Mouse (Mus musculus): ENCODE results near the gene Tsga13. TPM values are rescaled to one million over a fixed set of nuclear protein-coding genes. Genes with fewer than 3 reads are reported as not detected.

Tsga13 gene
- polyA plus RNA-seq (2014; fragmentation: Nextera tagmentation; extraction: Ambion mirVana): not detected in 2 replicates

- no peaks in the 10 kb centered on the region for H3K9me3 ChIP-seq (replicated peaks; ENCODE audit: control insufficient read depth, low read length)
- no peaks in the 10 kb centered on the region for H3K4me1 ChIP-seq (ENCODE audit: control insufficient read depth, insufficient read depth, low read length)
- ATAC-seq (no peak), DNase-seq (ENCODE audit: low spot score) (no peak)
- H3K9ac ChIP-seq (ENCODE audit: low read length): no peak within 1 kb of the TSS
- WGBS: 92% methylated on average over 2 of the region's 2 CpGs
- H3K27ac ChIP-seq (ENCODE audit: low read depth, low read length): no peak within 1 kb of the TSS
- H3K4me3 ChIP-seq (ENCODE audit: low read depth, low read length): no peak within 1 kb of the TSS
- no peaks in the 10 kb centered on the region for H3K27me3 ChIP-seq (replicated peaks; ENCODE audit: control insufficient read depth, insufficient read depth, low read length)
- no peak within 1 kb of the TSS for H3K4me2 ChIP-seq (ENCODE audit: low read length)
- H3K36me3 ChIP-seq (ENCODE audit: control insufficient read depth, insufficient read depth, low read length): no peaks in the 10 kb centered on the region
These were observed at the start of gene Tsga13 for GRCm38 (mm10) chr6:30915473-30915872. Gene Tsga13 (minus strand): TSS chr6:30915573.

DNA sequence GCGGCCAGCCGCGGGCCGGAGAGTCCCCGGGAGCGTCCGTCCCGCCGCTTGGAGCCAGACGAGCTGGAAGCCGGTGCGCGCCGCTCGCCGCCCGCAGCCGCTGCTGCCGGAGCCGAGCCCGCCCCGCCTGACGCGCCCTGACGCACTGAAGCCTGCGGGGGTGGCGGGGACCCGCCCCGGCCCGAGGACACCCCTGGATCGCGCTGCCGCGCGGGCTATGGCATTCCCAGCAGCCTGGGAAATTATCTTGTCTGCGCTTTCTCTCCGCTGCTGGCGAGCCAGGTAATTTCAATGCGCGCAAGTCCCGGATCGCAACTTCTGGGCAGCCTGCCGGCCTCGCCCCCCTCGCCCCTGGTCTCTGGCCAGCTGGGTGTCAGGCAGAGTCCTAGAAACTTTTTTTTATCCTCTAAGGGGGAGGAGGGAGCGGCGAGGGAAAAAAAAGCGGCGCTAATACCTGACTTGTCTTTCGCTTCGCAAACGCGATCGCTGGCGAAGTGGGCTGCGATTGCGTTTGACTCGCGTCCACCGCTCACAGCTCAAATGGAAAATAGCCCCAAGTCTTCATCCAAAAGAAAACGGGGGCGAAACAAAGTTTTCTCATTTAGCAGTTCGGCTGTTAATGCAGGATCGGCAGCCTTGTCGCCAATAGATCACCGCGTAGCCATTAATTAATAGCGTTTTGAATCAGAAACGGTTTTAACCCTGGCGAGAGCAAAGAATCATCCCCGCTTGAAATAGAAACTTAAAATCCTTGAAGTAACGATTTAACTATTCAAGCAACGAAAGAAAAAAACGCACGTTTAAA lies 43.6 kb upstream of the Tsga13 start, which contains the start of gene Klf14:
Gene Klf14 (minus strand): TSS at position 343 of the 805 bp plus-strand sequence.
- Histone ChIP-seq H3K4me3 (ENCODE audit: low read depth, low read length) (peak within 1 kb of the TSS; percentile 41), H3K9ac (ENCODE audit: low read length) (peak within 1 kb of the TSS; percentile 32; the same call in 1 of the 2 replicates), H3K9me3 (replicated peaks; ENCODE audit: control insufficient read depth, low read length) (peaks cover 21% of the 10 kb centered on the region), H3K4me1 (ENCODE audit: control insufficient read depth, insufficient read depth, low read length) (no peaks in the 10 kb centered on the region), H3K4me2 (ENCODE audit: low read length) (peak within 1 kb of the TSS; percentile 73), H3K27ac (ENCODE audit: low read depth, low read length) (no peak within 1 kb of the TSS), H3K27me3 (replicated peaks; ENCODE audit: control insufficient read depth, insufficient read depth, low read length) (peaks cover 69% of the 10 kb centered on the region), H3K36me3 (ENCODE audit: control insufficient read depth, insufficient read depth, low read length) (no peaks in the 10 kb centered on the region)
- ATAC-seq: peak; percentile 52; the same call in 1 of the 2 replicates
- DNase-seq (ENCODE audit: low spot score): peak; percentile 54
- under 1% methylated on average over 69 of the region's 75 CpGs for WGBS

DNA sequence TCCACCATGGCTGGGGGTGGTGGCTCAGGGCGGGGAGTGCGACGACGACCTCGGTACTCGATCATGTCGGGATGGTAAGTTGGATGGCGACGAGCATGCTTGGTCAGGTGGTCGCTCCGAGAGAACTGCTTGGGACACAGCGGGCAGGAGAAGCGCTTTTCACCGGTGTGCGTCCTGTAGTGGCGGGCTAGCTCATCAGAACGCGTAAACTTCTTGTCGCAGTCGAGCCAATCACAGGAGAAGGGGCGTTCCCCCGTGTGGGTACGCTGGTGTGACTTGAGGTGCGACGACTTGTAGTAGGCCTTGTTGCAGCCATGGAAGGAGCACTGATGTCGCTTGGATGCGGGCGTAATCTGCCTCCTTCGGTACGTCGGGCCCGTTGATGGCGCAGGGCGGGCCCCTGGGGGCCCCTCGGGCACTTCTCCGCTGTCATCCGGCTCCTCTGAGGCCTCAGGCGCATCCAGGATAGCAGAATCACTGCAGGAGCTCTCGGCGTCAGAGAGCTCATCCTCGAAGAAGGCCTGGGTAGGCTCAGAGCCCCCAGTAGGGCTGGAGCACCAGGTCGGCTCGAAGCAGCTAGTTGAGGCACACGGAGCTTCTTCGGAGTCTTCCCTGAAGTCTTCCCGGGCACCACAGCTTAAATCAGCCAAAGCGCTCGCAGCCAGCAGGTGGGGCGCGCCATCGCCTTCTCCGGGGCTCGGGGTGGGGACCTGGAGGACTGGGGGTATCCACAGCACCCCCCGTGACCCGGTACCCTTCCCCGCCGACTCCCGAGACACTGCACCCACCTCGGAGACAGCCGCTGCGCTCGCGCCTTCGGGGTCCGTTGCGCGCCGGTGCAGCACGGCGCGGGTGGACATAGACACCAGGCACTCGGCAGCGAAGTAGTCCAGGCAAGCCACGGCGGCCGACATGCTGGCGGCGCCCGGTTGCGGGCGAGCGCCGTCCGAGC lies 42.7 kb upstream of the Tsga13 start:
- Histone ChIP-seq H3K27me3 (replicated peaks; ENCODE audit: control insufficient read depth, insufficient read depth, low read length) (peaks cover 62% of the 10 kb centered on the region), H3K4me1 (ENCODE audit: control insufficient read depth, insufficient read depth, low read length) (no peaks in the 10 kb centered on the region), H3K27ac (ENCODE audit: low read depth, low read length) (no peak overlapping the region), H3K9ac (ENCODE audit: low read length) (peak overlapping the region; percentile 32; the same call in 1 of the 2 replicates), H3K36me3 (ENCODE audit: control insufficient read depth, insufficient read depth, low read length) (no peaks in the 10 kb centered on the region), H3K4me3 (ENCODE audit: low read depth, low read length) (peak overlapping the region; percentile 41), H3K4me2 (ENCODE audit: low read length) (peak overlapping the region; percentile 73), H3K9me3 (replicated peaks; ENCODE audit: control insufficient read depth, low read length) (peaks cover 21% of the 10 kb centered on the region)
- ATAC-seq (no peak), DNase-seq (ENCODE audit: low spot score) (peak; percentile 51)
- 1% methylated on average over 84 of the region's 84 CpGs for WGBS

DNA sequence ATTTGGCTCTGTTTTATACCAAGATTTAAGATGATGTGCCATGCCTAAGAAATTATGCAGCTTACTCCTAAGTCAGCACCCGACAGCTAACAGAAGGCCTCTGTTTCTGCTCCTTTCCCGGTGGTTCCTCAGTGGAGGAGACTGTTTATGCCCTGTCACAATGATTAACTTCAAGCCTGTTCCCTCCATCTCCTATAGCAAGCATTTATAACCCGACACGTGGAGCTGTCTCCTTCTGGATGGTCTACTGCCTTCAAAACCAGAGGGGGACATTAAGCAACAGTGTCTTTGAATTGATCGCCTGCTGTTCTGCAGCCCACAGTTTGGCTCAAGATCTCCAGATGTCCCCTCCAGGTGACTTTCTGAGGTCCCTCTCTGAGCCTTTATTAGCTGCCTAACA lies 23.9 kb upstream of the Tsga13 start:
- no peaks in the 10 kb centered on the region for H3K9me3 ChIP-seq (replicated peaks; ENCODE audit: control insufficient read depth, low read length)
- H3K4me1 ChIP-seq (ENCODE audit: control insufficient read depth, insufficient read depth, low read length): no peaks in the 10 kb centered on the region
- no peaks in the 10 kb centered on the region for H3K27me3 ChIP-seq (replicated peaks; ENCODE audit: control insufficient read depth, insufficient read depth, low read length)
- H3K4me2 ChIP-seq (ENCODE audit: low read length): no peak overlapping the region
- H3K27ac ChIP-seq (ENCODE audit: low read depth, low read length): no peak overlapping the region
- no peak overlapping the region for H3K4me3 ChIP-seq (ENCODE audit: low read depth, low read length)
- DNase-seq (ENCODE audit: low spot score): no peak
- no peak overlapping the region for H3K9ac ChIP-seq (ENCODE audit: low read length)
- ATAC-seq: no peak
- no peaks in the 10 kb centered on the region for H3K36me3 ChIP-seq (ENCODE audit: control insufficient read depth, insufficient read depth, low read length)
- WGBS: 88% methylated on average over 5 of the region's 5 CpGs

- Histone ChIP-seq H3K9ac (ENCODE audit: low read length) (no peak overlapping the region), H3K27me3 (replicated peaks; ENCODE audit: control insufficient read depth, insufficient read depth, low read length) (no peaks in the 10 kb centered on the region), H3K4me2 (ENCODE audit: low read length) (no peak overlapping the region), H3K36me3 (ENCODE audit: control insufficient read depth, insufficient read depth, low read length) (no peaks in the 10 kb centered on the region), H3K27ac (ENCODE audit: low read depth, low read length) (no peak overlapping the region), H3K4me1 (ENCODE audit: control insufficient read depth, insufficient read depth, low read length) (no peaks in the 10 kb centered on the region), H3K9me3 (replicated peaks; ENCODE audit: control insufficient read depth, low read length) (no peaks in the 10 kb centered on the region), H3K4me3 (ENCODE audit: low read depth, low read length) (no peak overlapping the region)
- ATAC-seq (no peak), DNase-seq (ENCODE audit: low spot score) (peak; percentile 30)
- WGBS: 48% methylated on average over 2 of the region's 2 CpGs
These were observed 7.4 kb upstream of the Tsga13 start for GRCm38 (mm10) chr6:30922821-30923220.

GRCm38 (mm10) chr6:30921826-30922225 lies 6.5 kb upstream of the Tsga13 start:
- Histone ChIP-seq H3K9ac (ENCODE audit: low read length) (no peak overlapping the region), H3K27ac (ENCODE audit: low read depth, low read length) (no peak overlapping the region), H3K36me3 (ENCODE audit: control insufficient read depth, insufficient read depth, low read length) (no peaks in the 10 kb centered on the region), H3K4me2 (ENCODE audit: low read length) (peak overlapping the region; percentile 43; the same call in 1 of the 2 replicates), H3K9me3 (replicated peaks; ENCODE audit: control insufficient read depth, low read length) (no peaks in the 10 kb centered on the region), H3K4me1 (ENCODE audit: control insufficient read depth, insufficient read depth, low read length) (no peaks in the 10 kb centered on the region), H3K27me3 (replicated peaks; ENCODE audit: control insufficient read depth, insufficient read depth, low read length) (no peaks in the 10 kb centered on the region), H3K4me3 (ENCODE audit: low read depth, low read length) (no peak overlapping the region)
- WGBS: 64% methylated on average over 10 of the region's 11 CpGs
- no peak for ATAC-seq
- no peak for DNase-seq (ENCODE audit: low spot score)

- Histone ChIP-seq H3K9me3 (replicated peaks; ENCODE audit: control insufficient read depth, low read length) (no peaks in the 10 kb centered on the region), H3K4me2 (ENCODE audit: low read length) (peak overlapping the region; percentile 43), H3K4me3 (ENCODE audit: low read depth, low read length) (peak overlapping the region; percentile 7), H3K9ac (ENCODE audit: low read length) (peak overlapping the region; percentile 29; the same call in 1 of the 2 replicates), H3K27me3 (replicated peaks; ENCODE audit: control insufficient read depth, insufficient read depth, low read length) (no peaks in the 10 kb centered on the region), H3K4me1 (ENCODE audit: control insufficient read depth, insufficient read depth, low read length) (no peaks in the 10 kb centered on the region), H3K27ac (ENCODE audit: low read depth, low read length) (no peak overlapping the region), H3K36me3 (ENCODE audit: control insufficient read depth, insufficient read depth, low read length) (no peaks in the 10 kb centered on the region)
- ATAC-seq: peak; percentile 68; the same call in 1 of the 2 replicates
- peak; percentile 80 for DNase-seq (ENCODE audit: low spot score)
- 36% methylated on average over 21 of the region's 21 CpGs for WGBS
These were observed 5.7 kb upstream of the Tsga13 start for GRCm38 (mm10) chr6:30920834-30921675.

GRCm38 (mm10) chr6:30907970-30908369 lies 7.4 kb downstream of the Tsga13 start:
- DNase-seq (ENCODE audit: low spot score): no peak
- H3K36me3 ChIP-seq (ENCODE audit: control insufficient read depth, insufficient read depth, low read length): no peaks in the 10 kb centered on the region
- 34% methylated on average over 3 of the region's 3 CpGs for WGBS
- ATAC-seq: no peak
- no peaks in the 10 kb centered on the region for H3K27me3 ChIP-seq (replicated peaks; ENCODE audit: control insufficient read depth, insufficient read depth, low read length)
- H3K4me3 ChIP-seq (ENCODE audit: low read depth, low read length): no peak overlapping the region
- no peak overlapping the region for H3K27ac ChIP-seq (ENCODE audit: low read depth, low read length)
- no peak overlapping the region for H3K9ac ChIP-seq (ENCODE audit: low read length)
- H3K4me2 ChIP-seq (ENCODE audit: low read length): no peak overlapping the region
- no peaks in the 10 kb centered on the region for H3K9me3 ChIP-seq (replicated peaks; ENCODE audit: control insufficient read depth, low read length)
- no peaks in the 10 kb centered on the region for H3K4me1 ChIP-seq (ENCODE audit: control insufficient read depth, insufficient read depth, low read length)
